Mouse (Mus musculus): ENCODE data around the gene Csf2ra. TPM values are rescaled to one million over a fixed set of nuclear protein-coding genes. Genes with fewer than 3 reads are reported as not detected.
"Not testable (repeated sequence)": the region's sequence is repeated elsewhere in the genome, so short reads cannot be mapped to it uniquely, and the experiment has no call there.

Gene Csf2ra
- polyA plus RNA-seq, 1 experiment from 2014 or later: 35.8 TPM

GRCm38 (mm10) chr19:61226928-61227854 is 1.0 kb downstream of the Csf2ra start:
- H3K9me3 ChIP-seq (ENCODE audit: control insufficient read depth, low read length): no peaks in the 10 kb centered on the region
- H3K27ac ChIP-seq (replicated peaks; ENCODE audit: low read depth, low read length): peak overlapping the region; percentile 93
- H3K4me3 ChIP-seq (replicated peaks; ENCODE audit: low read depth, low read length): peak overlapping the region; percentile 55
- H3K36me3 ChIP-seq (ENCODE audit: control insufficient read depth, insufficient read depth, low read length): no peaks in the 10 kb centered on the region
- 0 out of 2 replicates have a peak, but pooled peaks cover 5% of the 10 kb centered on the region for H3K4me1 ChIP-seq (ENCODE audit: control insufficient read depth, insufficient read depth, low read length)
- peak overlapping the region; percentile 55 for H3K4me2 ChIP-seq (ENCODE audit: low read length)
- DNase-seq (peak; percentile 94), ATAC-seq (ENCODE audit: low FRiP score, low TSS enrichment) (peak; percentile 88)
- no peaks in the 10 kb centered on the region for H3K27me3 ChIP-seq (ENCODE audit: control insufficient read depth, insufficient read depth, low read length)
- H3K9ac ChIP-seq (replicated peaks; ENCODE audit: low read length): peak overlapping the region; percentile 40
- 3% methylated on average over 71 of the region's 71 CpGs for WGBS

DNA sequence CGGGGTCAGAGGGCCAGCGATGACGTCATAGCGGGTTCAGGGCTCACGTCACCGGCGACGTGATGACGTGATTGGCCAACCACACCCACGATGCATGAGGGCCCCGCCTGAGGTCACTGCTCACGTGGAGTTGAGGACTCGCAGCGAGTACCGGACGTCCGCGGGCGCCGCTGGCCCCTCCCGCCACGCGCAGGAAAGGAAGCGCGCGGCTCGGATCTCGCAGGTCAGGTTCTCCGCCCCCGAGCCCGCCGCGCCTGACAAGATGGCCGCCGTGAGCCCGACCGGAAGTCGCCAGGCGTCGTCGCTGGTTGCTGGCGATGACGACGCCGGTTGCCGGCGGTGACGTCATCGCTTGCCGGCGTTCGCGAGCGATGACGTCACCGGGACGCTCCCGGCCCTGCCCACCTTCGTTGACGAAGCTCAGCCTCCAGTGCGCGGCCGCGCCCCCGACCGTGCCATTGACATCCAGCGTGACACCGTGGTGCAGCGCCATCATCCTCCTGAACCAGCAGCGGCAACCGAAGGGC is 1.8 kb downstream of the Csf2ra start:
- ATAC-seq (ENCODE audit: low FRiP score, low TSS enrichment) (peak; percentile 51), DNase-seq (peak; percentile 94)
- peak overlapping the region; percentile 55 for H3K4me3 ChIP-seq (replicated peaks; ENCODE audit: low read depth, low read length)
- H3K27ac ChIP-seq (replicated peaks; ENCODE audit: low read depth, low read length): peak overlapping the region; percentile 93
- no peaks in the 10 kb centered on the region for H3K36me3 ChIP-seq (ENCODE audit: control insufficient read depth, insufficient read depth, low read length)
- no peaks in the 10 kb centered on the region for H3K27me3 ChIP-seq (ENCODE audit: control insufficient read depth, insufficient read depth, low read length)
- peak overlapping the region; percentile 55 for H3K4me2 ChIP-seq (ENCODE audit: low read length)
- H3K9ac ChIP-seq (replicated peaks; ENCODE audit: low read length): peak overlapping the region; percentile 37; the same call in 1 of the 2 replicates
- 3% methylated on average over 71 of the region's 71 CpGs for WGBS
- H3K4me1 ChIP-seq (ENCODE audit: control insufficient read depth, insufficient read depth, low read length): 0 out of 2 replicates have a peak, but pooled peaks cover 5% of the 10 kb centered on the region
- no peaks in the 10 kb centered on the region for H3K9me3 ChIP-seq (ENCODE audit: control insufficient read depth, low read length)

GRCm38 (mm10) chr19:61225526-61226400 is 2.5 kb downstream of the Csf2ra start:
- H3K4me3 ChIP-seq (replicated peaks; ENCODE audit: low read depth, low read length): peak overlapping the region; percentile 55
- H3K9me3 ChIP-seq (ENCODE audit: control insufficient read depth, low read length): no peaks in the 10 kb centered on the region
- no peaks in the 10 kb centered on the region for H3K27me3 ChIP-seq (ENCODE audit: control insufficient read depth, insufficient read depth, low read length)
- H3K36me3 ChIP-seq (ENCODE audit: control insufficient read depth, insufficient read depth, low read length): no peaks in the 10 kb centered on the region
- peak; percentile 66 for ATAC-seq (ENCODE audit: low FRiP score, low TSS enrichment)
- peak; percentile 96 for DNase-seq
- peak overlapping the region; percentile 42; the same call in 1 of the 2 replicates for H3K9ac ChIP-seq (replicated peaks; ENCODE audit: low read length)
- H3K27ac ChIP-seq (replicated peaks; ENCODE audit: low read depth, low read length): peak overlapping the region; percentile 93
- peak overlapping the region; percentile 55 for H3K4me2 ChIP-seq (ENCODE audit: low read length)
- 8% methylated on average over 70 of the region's 70 CpGs for WGBS
- H3K4me1 ChIP-seq (ENCODE audit: control insufficient read depth, insufficient read depth, low read length): 0 out of 2 replicates have a peak, but pooled peaks cover 5% of the 10 kb centered on the region

DNA sequence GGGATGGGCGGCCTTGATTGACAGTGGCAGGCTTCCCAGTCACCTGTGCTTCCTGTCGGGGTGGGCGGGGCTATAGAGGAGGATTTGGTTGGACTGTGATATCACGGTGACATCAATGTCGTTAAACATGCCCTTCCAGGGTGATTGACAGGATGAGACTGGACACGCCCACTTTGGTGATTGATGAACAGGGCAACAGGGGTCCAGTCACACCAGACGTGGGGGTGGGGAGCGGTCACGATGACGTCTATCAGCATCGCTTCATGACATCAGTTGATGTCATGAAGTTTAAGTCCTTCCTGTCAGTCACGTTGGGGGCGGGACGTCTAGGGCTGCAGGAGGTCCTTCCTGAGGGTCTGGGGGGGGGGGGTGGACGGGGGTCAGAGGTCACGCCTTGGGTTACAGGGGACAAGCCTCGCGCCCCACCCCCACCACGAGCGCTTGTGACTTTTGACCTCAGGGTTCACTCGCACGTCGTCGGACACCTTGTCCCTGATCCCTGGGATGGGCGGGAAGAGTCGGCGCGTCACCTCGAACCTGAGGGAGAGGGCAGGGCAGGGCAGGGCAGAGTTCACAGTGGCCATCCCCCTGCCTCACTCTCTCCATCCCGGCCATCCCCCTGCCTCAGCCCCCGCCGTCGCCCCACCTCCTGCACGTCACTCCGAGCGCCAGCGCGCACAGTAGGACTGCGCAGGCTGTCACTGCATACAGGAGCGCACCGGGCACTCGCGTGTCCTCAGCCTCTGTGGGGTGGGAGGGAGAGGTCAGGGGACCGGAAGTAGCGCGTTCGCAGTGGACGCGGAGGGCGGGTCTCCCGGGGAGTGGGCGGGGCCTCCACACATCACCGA is 3.3 kb downstream of the Csf2ra start:
- Histone ChIP-seq H3K4me1 (ENCODE audit: control insufficient read depth, insufficient read depth, low read length) (0 out of 2 replicates have a peak, but pooled peaks cover 5% of the 10 kb centered on the region), H3K27me3 (ENCODE audit: control insufficient read depth, insufficient read depth, low read length) (no peaks in the 10 kb centered on the region), H3K9me3 (ENCODE audit: control insufficient read depth, low read length) (no peaks in the 10 kb centered on the region), H3K4me2 (ENCODE audit: low read length) (peak overlapping the region; percentile 55), H3K36me3 (ENCODE audit: control insufficient read depth, insufficient read depth, low read length) (no peaks in the 10 kb centered on the region), H3K4me3 (replicated peaks; ENCODE audit: low read depth, low read length) (peak overlapping the region; percentile 55), H3K27ac (replicated peaks; ENCODE audit: low read depth, low read length) (peak overlapping the region; percentile 93; the same call in 1 of the 2 replicates), H3K9ac (replicated peaks; ENCODE audit: low read length) (no peak overlapping the region)
- 29% methylated on average over 53 of the region's 53 CpGs for WGBS
- ATAC-seq (ENCODE audit: low FRiP score, low TSS enrichment): peak; percentile 3; the same call in 1 of the 2 replicates
- DNase-seq: peak; percentile 21

- DNase-seq (peak; percentile 2), ATAC-seq (ENCODE audit: low FRiP score, low TSS enrichment) (no peak)
- Histone ChIP-seq H3K27me3 (ENCODE audit: control insufficient read depth, insufficient read depth, low read length) (no peaks in the 10 kb centered on the region), H3K9me3 (ENCODE audit: control insufficient read depth, low read length) (no peaks in the 10 kb centered on the region), H3K4me2 (ENCODE audit: low read length) (no peak overlapping the region), H3K9ac (replicated peaks; ENCODE audit: low read length) (no peak overlapping the region), H3K4me3 (replicated peaks; ENCODE audit: low read depth, low read length) (no peak overlapping the region), H3K36me3 (ENCODE audit: control insufficient read depth, insufficient read depth, low read length) (no peaks in the 10 kb centered on the region), H3K4me1 (ENCODE audit: control insufficient read depth, insufficient read depth, low read length) (0 out of 2 replicates have a peak, but pooled peaks cover 5% of the 10 kb centered on the region), H3K27ac (replicated peaks; ENCODE audit: low read depth, low read length) (no peak overlapping the region)
- WGBS: 94% methylated on average over 6 of the region's 6 CpGs
Measured at GRCm38 (mm10) chr19:61223706-61224328, 4.4 kb downstream of the Csf2ra start.

DNA sequence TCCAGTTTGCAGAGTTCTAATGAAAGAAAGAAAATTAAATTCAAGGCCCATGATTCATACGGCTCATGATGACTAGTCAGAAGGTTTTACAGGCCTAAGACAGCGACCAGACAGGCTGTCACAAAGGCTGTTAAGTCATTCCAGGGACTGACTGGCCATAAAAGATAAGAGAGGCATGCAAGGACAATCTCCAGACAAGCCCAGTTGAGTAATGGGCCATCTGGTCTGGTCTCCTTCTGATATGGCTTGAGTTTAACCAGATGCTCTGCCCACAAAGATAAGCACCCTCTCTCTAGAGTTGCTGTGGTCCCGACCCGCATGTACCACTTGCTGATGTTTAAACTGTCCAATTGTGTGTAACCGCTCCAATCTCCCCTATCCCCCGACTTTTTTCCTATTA is 20.7 kb downstream of the Csf2ra start:
- not testable (repeated sequence) for ATAC-seq (ENCODE audit: low FRiP score, low TSS enrichment); H3K9ac ChIP-seq (replicated peaks; ENCODE audit: low read length); H3K4me3 ChIP-seq (replicated peaks; ENCODE audit: low read depth, low read length); H3K4me2 ChIP-seq (ENCODE audit: low read length); H3K36me3 ChIP-seq (ENCODE audit: control insufficient read depth, insufficient read depth, low read length); H3K9me3 ChIP-seq (ENCODE audit: control insufficient read depth, low read length); H3K27ac ChIP-seq (replicated peaks; ENCODE audit: low read depth, low read length); H3K27me3 ChIP-seq (ENCODE audit: control insufficient read depth, insufficient read depth, low read length); H3K4me1 ChIP-seq (ENCODE audit: control insufficient read depth, insufficient read depth, low read length); DNase-seq
- 86% methylated on average over 6 of the region's 6 CpGs for WGBS

DNA sequence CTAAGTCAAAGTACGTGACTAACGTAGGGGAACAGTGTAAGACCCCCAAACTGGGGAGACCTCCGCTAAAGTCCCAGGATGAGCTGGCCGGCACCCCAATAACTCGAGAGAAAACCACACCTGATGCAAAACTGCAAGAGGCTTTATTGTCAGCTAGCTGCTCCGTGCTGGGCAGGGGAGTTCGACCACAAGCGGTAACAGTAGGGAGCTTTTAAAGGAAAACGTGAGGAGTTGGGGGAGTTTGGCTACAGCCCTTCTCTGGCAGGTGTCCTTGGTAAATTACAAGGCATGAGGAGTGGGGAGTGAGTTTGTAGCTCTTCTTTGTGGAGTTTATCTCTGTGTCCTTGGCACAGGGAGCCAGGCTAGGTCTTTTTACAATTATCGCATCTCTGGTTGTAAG is 28.4 kb downstream of the Csf2ra start:
- Histone ChIP-seq H3K9me3 (ENCODE audit: control insufficient read depth, low read length) (no peaks in the 10 kb centered on the region), H3K36me3 (ENCODE audit: control insufficient read depth, insufficient read depth, low read length) (no peaks in the 10 kb centered on the region), H3K9ac (replicated peaks; ENCODE audit: low read length) (no peak overlapping the region), H3K4me1 (ENCODE audit: control insufficient read depth, insufficient read depth, low read length) (no peaks in the 10 kb centered on the region), H3K4me3 (replicated peaks; ENCODE audit: low read depth, low read length) (no peak overlapping the region), H3K27me3 (ENCODE audit: control insufficient read depth, insufficient read depth, low read length) (no peaks in the 10 kb centered on the region), H3K4me2 (ENCODE audit: low read length) (no peak overlapping the region), H3K27ac (replicated peaks; ENCODE audit: low read depth, low read length) (no peak overlapping the region)
- 22% methylated on average over 10 of the region's 10 CpGs for WGBS
- peak; percentile 37 for DNase-seq
- ATAC-seq (ENCODE audit: low FRiP score, low TSS enrichment): no peak

Measured in midbrain, embryonic 14.5 days (tissue).